Mouse (Mus musculus): ENCODE measurements around the gene Irak3. TPM values are rescaled to one million over a fixed set of nuclear protein-coding genes. Genes with fewer than 3 reads are reported as not detected.

Irak3 gene
- total RNA-seq, 2 experiments from 2014 or later = 9.2 to 37.1 TPM

- ATAC-seq (replicated peaks; ENCODE audit: low FRiP score, poor library complexity, severe bottlenecking) = peak; percentile 96
These were observed 89.2 kb downstream of the Irak3 start, which contains the start of gene Helb for GRCm38 (mm10) chr10:120112507-120113396. TSS of gene Helb (minus strand) at chr10:120112987.

- ATAC-seq (replicated peaks; ENCODE audit: low FRiP score, poor library complexity, severe bottlenecking) = no peak
These were observed 90.1 kb downstream of the Irak3 start for GRCm38 (mm10) chr10:120111691-120112319.

- ATAC-seq (replicated peaks; ENCODE audit: low FRiP score, poor library complexity, severe bottlenecking) = no peak
These were observed 101.1 kb downstream of the Irak3 start for GRCm38 (mm10) chr10:120100806-120101205.

- no peak for ATAC-seq (replicated peaks; ENCODE audit: low FRiP score, poor library complexity, severe bottlenecking)
These were observed 104.4 kb downstream of the Irak3 start for GRCm38 (mm10) chr10:120097564-120097963.

- ATAC-seq (replicated peaks; ENCODE audit: low FRiP score, poor library complexity, severe bottlenecking) = no peak
These were observed 106.2 kb downstream of the Irak3 start for GRCm38 (mm10) chr10:120095716-120096115.

- ATAC-seq (replicated peaks; ENCODE audit: low FRiP score, poor library complexity, severe bottlenecking) = no peak
These were observed 106.8 kb downstream of the Irak3 start for GRCm38 (mm10) chr10:120095136-120095535.

GRCm38 (mm10) chr10:120092548-120092947 lies 109.4 kb downstream of the Irak3 start:
- ATAC-seq (replicated peaks; ENCODE audit: low FRiP score, poor library complexity, severe bottlenecking) = no peak

Other genes with a start within 250 kb of the Irak3 start
- 9.4 and 31.7 TPM in 2 replicates for gene Helb, start 89.1 kb downstream of the Irak3 start, total RNA-seq (2015; ENCODE audit: low replicate concordance)
- gene Helb, start 89.1 kb downstream of the Irak3 start, total RNA-seq (2017; ENCODE audit: low replicate concordance) = 24.0 and 29.6 TPM in 2 replicates
- 53.4 and 61.2 TPM in 2 replicates for gene Tmbim4, start 540 bp downstream of the Irak3 start, total RNA-seq (2015; ENCODE audit: low replicate concordance)
- 48.5 and 53.2 TPM in 2 replicates for gene Tmbim4, start 540 bp downstream of the Irak3 start, total RNA-seq (2017; ENCODE audit: low replicate concordance)
- 14.8 and 17.6 TPM in 2 replicates for gene Llph, start 24.9 kb upstream of the Irak3 start, total RNA-seq (2015; ENCODE audit: low replicate concordance)
- 15.8 and 27.3 TPM in 2 replicates for gene Llph, start 24.9 kb upstream of the Irak3 start, total RNA-seq (2017; ENCODE audit: low replicate concordance)

Data from erythroblast, adult 5-6 weeks (primary cell).